Mouse (Mus musculus) olfactory bulb, adult 2 months (tissue): ENCODE data around the gene Cftr.

ENCODE experiments used
- CTCF ChIP-seq: fragments of 200-500 bp; IDR thresholded peaks from 2 replicates; pipeline ENCODE4 v1.5.1; 2012; ENCODE audit warnings: low read depth, mild to moderate bottlenecking, low read length, moderate library complexity; ENCODE audit not compliant: insufficient read depth
- POLR2A ChIP-seq: fragments of 200-500 bp; IDR thresholded peaks from 2 replicates; pipeline ENCODE4 v1.6.1; 2012; ENCODE audit warnings: mild to moderate bottlenecking, low read depth, low read length, moderate library complexity; ENCODE audit not compliant: insufficient read depth

GRCm38 (mm10) chr6:18305130-18305529, 134.6 kb downstream of the Cftr start:
- TF ChIP-seq POLR2A (no peak), CTCF (no peak)
